Mouse (Mus musculus) CH12.LX (cell line): ENCODE measurements around the gene Cacna2d2. TPM values are rescaled to one million over a fixed set of nuclear protein-coding genes. Genes with fewer than 3 reads are reported as not detected.

ENCODE experiments used
- DNase-seq: peaks from one replicate; pipeline ENCODE4 v3.0.0-alpha.2; 2013; ENCODE audit errors: extremely low read depth
- H3K27ac ChIP-seq: 2 replicates; pipeline ENCODE4 v1.5.1; 2012; ENCODE audit warnings: low read depth, mild to moderate bottlenecking, control low read depth, moderate library complexity; ENCODE audit not compliant: insufficient read depth
- H3K27me3 ChIP-seq: replicated peaks from 2 replicates; pipeline ENCODE3; 2012; ENCODE audit warnings: inconsistent platforms
- H3K36me3 ChIP-seq, 2 experiments: replicated peaks in 1 of 2; 2 replicates each; pipeline versions ENCODE3 to v1.6.1; 2012; ENCODE audit warnings: inconsistent platforms in 1 of 2, low read length in 1 of 2, mild to moderate bottlenecking in 1 of 2, mixed read lengths in 1 of 2, moderate library complexity in 1 of 2; ENCODE audit not compliant: control insufficient read depth in 1 of 2, insufficient read depth in 1 of 2
- H3K4me1 ChIP-seq, 2 experiments: 2 replicates each; pipeline ENCODE4 v1.6.1; 2012; ENCODE audit warnings: inconsistent platforms in 1 of 2, moderate library complexity in 1 of 2; ENCODE audit not compliant: insufficient read depth in 2 of 2, control insufficient read depth in 1 of 2
- H3K4me2 ChIP-seq: 2 replicates; pipeline ENCODE4 v1.6.1; 2012; ENCODE audit warnings: low read depth, mild to moderate bottlenecking, control low read depth; ENCODE audit not compliant: poor library complexity, insufficient read depth, severe bottlenecking
- H3K4me3 ChIP-seq, 3 experiments: fragments of 150-350 bp in 1 of 3; sonication (generic) in 1 of 3; replicated peaks in 1 of 3; 2 replicates each; pipeline versions ENCODE3 to v1.5.1; 2011 to 2012; ENCODE audit warnings: low read depth in 2 of 3, low read length in 2 of 3, mild to moderate bottlenecking in 2 of 3, moderate library complexity in 2 of 3, control low read depth in 1 of 3, improper control_type of control experiment in 1 of 3, inconsistent platforms in 1 of 3, mixed read lengths in 1 of 3; ENCODE audit not compliant: poor library complexity in 1 of 3
- H3K79me2 ChIP-seq: replicated peaks from 2 replicates; pipeline ENCODE4 v1.6.1; 2012; ENCODE audit warnings: mild to moderate bottlenecking, moderate library complexity; ENCODE audit not compliant: control insufficient read depth, poor library complexity, insufficient read depth, severe bottlenecking; ENCODE audit errors: extremely low read depth
- H3K9ac ChIP-seq: 2 replicates; pipeline ENCODE4 v1.6.1; 2012; ENCODE audit warnings: low read depth, mild to moderate bottlenecking, control low read depth, moderate library complexity; ENCODE audit not compliant: insufficient read depth
- H3K9me3 ChIP-seq: replicated peaks from 2 replicates; pipeline ENCODE3; 2012; ENCODE audit warnings: low read length, inconsistent platforms, mixed read lengths
- BHLHE40 ChIP-seq: IDR thresholded peaks from 2 replicates; pipeline ENCODE4 v1.6.1; 2011; ENCODE audit warnings: mild to moderate bottlenecking, low read depth, low read length, improper control_type of control experiment
- CHD2 ChIP-seq: IDR thresholded peaks from 2 replicates; pipeline ENCODE4 v1.6.1; 2011; ENCODE audit warnings: low read length, improper control_type of control experiment
- E2F4 ChIP-seq: IDR thresholded peaks from 2 replicates; pipeline ENCODE4 v1.6.1; 2011; ENCODE audit warnings: low read depth, low read length, improper control_type of control experiment; ENCODE audit not compliant: insufficient replicate concordance
- ETS1 ChIP-seq: conservative IDR thresholded peaks from 2 replicates; pipeline ENCODE4 v1.6.1; 2012; ENCODE audit warnings: low read depth, mild to moderate bottlenecking, inconsistent platforms, low read length, improper control_type of control experiment, moderate library complexity
- GABPA ChIP-seq: IDR thresholded peaks from 2 replicates; pipeline ENCODE4 v1.6.1; 2012; ENCODE audit warnings: low read depth, low read length, improper control_type of control experiment, inconsistent platforms; ENCODE audit not compliant: insufficient replicate concordance
- HCFC1 ChIP-seq: IDR thresholded peaks from 2 replicates; pipeline ENCODE4 v1.6.1; 2012; ENCODE audit warnings: low read depth, mild to moderate bottlenecking, inconsistent platforms, low read length, improper control_type of control experiment
- KAT2A ChIP-seq: IDR thresholded peaks from 2 replicates; pipeline ENCODE4 v1.6.1; 2012; ENCODE audit warnings: low read length, improper control_type of control experiment, inconsistent platforms; ENCODE audit not compliant: insufficient replicate concordance
- MAX ChIP-seq: IDR thresholded peaks from 2 replicates; pipeline ENCODE4 v1.6.1; 2011; ENCODE audit warnings: low read length, improper control_type of control experiment
- MAZ ChIP-seq: IDR thresholded peaks from 2 replicates; pipeline ENCODE4 v1.6.1; 2012; ENCODE audit warnings: low read depth, mild to moderate bottlenecking, inconsistent platforms, low read length, improper control_type of control experiment, moderate library complexity
- MXI1 ChIP-seq: IDR thresholded peaks from 2 replicates; pipeline ENCODE4 v1.6.1; 2011; ENCODE audit warnings: mild to moderate bottlenecking, low read depth, low read length, improper control_type of control experiment
- NELFE ChIP-seq: IDR thresholded peaks from 2 replicates; pipeline ENCODE4 v1.6.1; 2011; ENCODE audit warnings: low read depth, low read length, improper control_type of control experiment
- NRF1 ChIP-seq: IDR thresholded peaks from 2 replicates; pipeline ENCODE4 v1.6.1; 2014; ENCODE audit warnings: low read depth, mild to moderate bottlenecking, inconsistent platforms, low read length, improper control_type of control experiment, moderate library complexity
- PAX5 ChIP-seq: IDR thresholded peaks from 2 replicates; pipeline ENCODE4 v1.6.1; 2012; ENCODE audit warnings: low read length, inconsistent platforms, mixed read lengths
- POLR2A ChIP-seq: IDR thresholded peaks from 2 replicates; pipeline ENCODE4 v1.6.1; 2011; ENCODE audit warnings: low read depth, mild to moderate bottlenecking, improper control_type of control experiment, low read length
- POLR2AphosphoS2 ChIP-seq: IDR thresholded peaks from 2 replicates; pipeline ENCODE4 v1.6.1; 2011; ENCODE audit warnings: low read depth, low read length, improper control_type of control experiment
- RAD21 ChIP-seq: IDR thresholded peaks from 2 replicates; pipeline ENCODE4 v1.6.1; 2011; ENCODE audit warnings: low read depth, mild to moderate bottlenecking, low read length, improper control_type of control experiment, moderate library complexity
- RCOR1 ChIP-seq: conservative IDR thresholded peaks from 2 replicates; pipeline ENCODE4 v1.6.1; 2012; ENCODE audit warnings: low read depth, mild to moderate bottlenecking, inconsistent platforms, low read length, improper control_type of control experiment
- SIN3A ChIP-seq: IDR thresholded peaks from 2 replicates; pipeline ENCODE4 v1.6.1; 2012; ENCODE audit warnings: low read length, improper control_type of control experiment, inconsistent platforms
- SMC3 ChIP-seq: IDR thresholded peaks from 2 replicates; pipeline ENCODE4 v1.6.1; 2011; ENCODE audit warnings: low read depth, low read length, improper control_type of control experiment
- TBP ChIP-seq: conservative IDR thresholded peaks from 2 replicates; pipeline ENCODE4 v1.6.1; 2011; ENCODE audit warnings: low read depth, low read length, improper control_type of control experiment
- TCF12 ChIP-seq: IDR thresholded peaks from 2 replicates; pipeline ENCODE4 v1.6.1; 2014; ENCODE audit warnings: low read depth, mild to moderate bottlenecking, inconsistent platforms, low read length, improper control_type of control experiment
- UBTF ChIP-seq: IDR thresholded peaks from 2 replicates; pipeline ENCODE4 v1.6.1; 2012; ENCODE audit warnings: low read depth, mild to moderate bottlenecking, inconsistent platforms, low read length, improper control_type of control experiment, moderate library complexity
- ZNF384 ChIP-seq: IDR thresholded peaks from 2 replicates; pipeline ENCODE4 v1.6.1; 2012; ENCODE audit warnings: low read depth, low read length, improper control_type of control experiment, inconsistent platforms
- dilution Hi-C: fragments of 300-500 bp; cut with MboI; formaldehyde crosslinking; loops from 2 replicates; pipeline ENCODE4 v1.14.3; 2020; ENCODE audit warnings: low sequenced_read_pairs; ENCODE audit not compliant: extremely low pct_unique_long_range_greater_than_20kb, extremely low pct_ligation_motif_present
- in situ Hi-C: fragments of 300-500 bp; cut with MboI; formaldehyde crosslinking; loops from 3 replicates; pipeline ENCODE4 v1.14.3; 2019; ENCODE audit warnings: low sequenced_read_pairs, low pct_ligation_motif_present, low pct_unique_long_range_greater_than_20kb, mixed read lengths
- polyA plus RNA-seq: library from polyadenylated mRNA; unstranded; fragments of >175 nt; gene quantifications from 2 replicates; pipeline ENCODE4 v1.2.1, GENCODE M21; 2012; ENCODE audit warnings: low read depth; ENCODE audit not compliant: insufficient read length
- total RNA-seq, 2 experiments: library from RNA; depleted of rRNA; stranded (reverse); fragments of 300-350 nt in 1 of 2; fragments of >200 nt in 1 of 2; gene quantifications; 2 replicates each; pipeline ENCODE4 v1.2.3; 2012 to 2014

Gene Cacna2d2
- total and polyA plus RNA-seq, 3 experiments: 0.04 TPM; not detected in 2

GRCm38 (mm10) chr9:107424485-107425175 lies 25.2 kb downstream of the Cacna2d2 start:
- TF ChIP-seq POLR2AphosphoS2 (no peak), POLR2A (no peak), SIN3A (no peak), GABPA (no peak), TCF12 (no peak), BHLHE40 (no peak), MAX (no peak), ZNF384 (no peak), KAT2A (no peak), RCOR1 (no peak), E2F4 (no peak), HCFC1 (no peak), TBP (no peak), NRF1 (no peak), MAZ (no peak), SMC3 (no peak), MXI1 (no peak), CHD2 (no peak)
- no peaks in the 10 kb centered on the region for H3K36me3 ChIP-seq
- H3K27me3 ChIP-seq: peaks cover 98% of the 10 kb centered on the region
- H3K79me2 ChIP-seq: no peaks in the 10 kb centered on the region
- no peak overlapping the region for H3K4me3 ChIP-seq
- dilution Hi-C loops (no loop called here), in situ Hi-C loops (no loop called here)
- H3K4me1 ChIP-seq: no peaks in the 10 kb centered on the region
- no peaks in the 10 kb centered on the region for H3K9me3 ChIP-seq
- no peak overlapping the region for H3K9ac ChIP-seq
- H3K4me2 ChIP-seq: no peak overlapping the region
- DNase-seq: no peak
- H3K27ac ChIP-seq: no peak overlapping the region

- H3K36me3 ChIP-seq: no peaks in the 10 kb centered on the region
- in situ Hi-C loops: no loop called here
- no peak overlapping the region for H3K9ac ChIP-seq
- H3K4me3 ChIP-seq: no peak overlapping the region
- H3K9me3 ChIP-seq: no peaks in the 10 kb centered on the region
- TF ChIP-seq SMC3 (no peak), PAX5 (no peak), TCF12 (no peak), GABPA (no peak), ETS1 (no peak), TBP (no peak), NELFE (no peak), BHLHE40 (no peak), SIN3A (no peak), RAD21 (no peak), E2F4 (no peak), UBTF (no peak)
- no peaks in the 10 kb centered on the region for H3K79me2 ChIP-seq
- no peak for DNase-seq
- H3K27ac ChIP-seq: no peak overlapping the region
- H3K4me2 ChIP-seq: no peak overlapping the region
- dilution Hi-C loops: no loop called here
- H3K27me3 ChIP-seq: peaks cover 96% of the 10 kb centered on the region
- H3K4me1 ChIP-seq: no peaks in the 10 kb centered on the region
Measured at GRCm38 (mm10) chr9:107427876-107428275, 28.5 kb downstream of the Cacna2d2 start.
